Mouse (Mus musculus) hindbrain, embryonic 13.5 days (tissue): ENCODE measurements around the gene Dmd. TPM values are rescaled to one million over a fixed set of nuclear protein-coding genes. Genes with fewer than 3 reads are reported as not detected.

ENCODE experiments used
- ATAC-seq: fragments of 200-750 bp; cut with Nextera tagmentation; 2 replicates; pipeline ENCODE4 v1.8.0; 2017; ENCODE audit warnings: moderate TSS enrichment; ENCODE audit not compliant: low FRiP score
- H3K27ac ChIP-seq: fragments of 300-500 bp; sonication (generic); 2 replicates; pipeline ENCODE4 v1.5.1; 2015; ENCODE audit warnings: inconsistent platforms, mild to moderate bottlenecking, moderate library complexity
- H3K27me3 ChIP-seq: fragments of 300-500 bp; sonication (generic); 2 replicates; pipeline ENCODE4 v1.6.1; 2015; ENCODE audit warnings: mild to moderate bottlenecking, inconsistent platforms
- H3K36me3 ChIP-seq: fragments of 300-500 bp; sonication (generic); 2 replicates; pipeline ENCODE4 v1.6.1; 2015; ENCODE audit warnings: mild to moderate bottlenecking, inconsistent platforms
- H3K4me1 ChIP-seq: fragments of 300-500 bp; sonication (generic); replicated peaks from 2 replicates; pipeline ENCODE4 v1.6.1; 2015; ENCODE audit warnings: inconsistent platforms
- H3K4me2 ChIP-seq: fragments of 300-500 bp; sonication (generic); 2 replicates; pipeline ENCODE4 v1.6.1; 2015; ENCODE audit warnings: inconsistent platforms, mild to moderate bottlenecking, moderate library complexity
- H3K4me3 ChIP-seq: fragments of 300-500 bp; sonication (generic); 2 replicates; pipeline ENCODE4 v1.5.1; 2015; ENCODE audit warnings: mild to moderate bottlenecking, inconsistent platforms
- H3K9ac ChIP-seq: fragments of 300-500 bp; sonication (generic); 2 replicates; pipeline ENCODE4 v1.6.1; 2015; ENCODE audit warnings: mild to moderate bottlenecking, inconsistent platforms
- H3K9me3 ChIP-seq: fragments of 300-500 bp; sonication (generic); 2 replicates; pipeline ENCODE4 v1.6.1; 2016; ENCODE audit warnings: inconsistent platforms
- WGBS: fragments of 180-500 bp; shearing (Covaris S2); methylation state at CpG from one replicate; pipeline ENCODE4 v1.1.7; 2015; 5-methylcytosine and 5-hydroxymethylcytosine counted together
- polyA plus RNA-seq: library from polyadenylated mRNA; unstranded; fragments of >200 nt; fragmentation: Nextera tagmentation; extraction: Ambion mirVana; gene quantifications from 2 replicates; pipeline ENCODE4 v1.2.1, GENCODE M21; 2015

Gene Dmd
- polyA plus RNA-seq, 1 experiment from 2014 or later: 26.4 TPM

DNA sequence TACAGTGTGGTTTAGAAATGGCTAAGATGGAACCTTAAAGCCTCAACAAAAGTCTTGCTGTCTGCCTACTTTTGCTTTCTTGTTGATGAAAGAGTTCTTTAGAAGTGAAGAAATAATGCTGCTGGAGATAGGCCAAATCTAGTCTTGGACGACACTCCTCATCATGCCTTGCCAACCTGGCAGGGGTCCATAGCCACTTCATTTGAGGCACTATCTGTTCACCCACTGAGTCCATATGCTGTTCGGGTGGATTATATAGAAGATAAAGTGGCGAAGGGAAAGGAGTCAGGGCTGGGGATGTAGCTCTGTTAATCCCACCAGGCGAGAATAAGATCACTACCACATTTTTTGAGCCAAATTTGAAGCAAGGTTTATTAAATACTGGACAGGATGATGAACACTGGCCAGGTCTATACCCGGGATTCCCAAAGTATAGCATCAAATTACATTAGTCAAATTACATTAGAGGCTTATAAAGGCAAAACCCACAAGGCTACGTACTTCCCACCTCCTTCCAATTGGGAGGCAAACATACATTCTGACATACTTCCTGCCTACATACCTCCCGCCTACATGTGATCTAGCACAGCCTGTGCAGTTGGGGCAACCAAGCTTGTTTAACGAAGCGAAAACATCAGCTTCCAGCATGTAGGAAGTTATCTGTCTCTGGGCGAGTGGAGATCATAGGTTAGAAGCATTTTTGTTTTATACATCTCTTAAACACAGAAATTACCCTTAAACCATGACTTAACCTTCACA, 1984.2 kb downstream of the Dmd start:
- no peaks in the 10 kb centered on the region for H3K36me3 ChIP-seq
- H3K4me1 ChIP-seq: no peaks in the 10 kb centered on the region
- 76% methylated on average over 10 of the region's 10 CpGs for WGBS
- H3K4me2 ChIP-seq: no peak overlapping the region
- no peaks in the 10 kb centered on the region for H3K27me3 ChIP-seq
- H3K9me3 ChIP-seq: no peaks in the 10 kb centered on the region
- H3K4me3 ChIP-seq: no peak overlapping the region
- H3K9ac ChIP-seq: no peak overlapping the region
- no peak overlapping the region for H3K27ac ChIP-seq
- peak; percentile 36; the same call in 1 of the 2 replicates for ATAC-seq

DNA sequence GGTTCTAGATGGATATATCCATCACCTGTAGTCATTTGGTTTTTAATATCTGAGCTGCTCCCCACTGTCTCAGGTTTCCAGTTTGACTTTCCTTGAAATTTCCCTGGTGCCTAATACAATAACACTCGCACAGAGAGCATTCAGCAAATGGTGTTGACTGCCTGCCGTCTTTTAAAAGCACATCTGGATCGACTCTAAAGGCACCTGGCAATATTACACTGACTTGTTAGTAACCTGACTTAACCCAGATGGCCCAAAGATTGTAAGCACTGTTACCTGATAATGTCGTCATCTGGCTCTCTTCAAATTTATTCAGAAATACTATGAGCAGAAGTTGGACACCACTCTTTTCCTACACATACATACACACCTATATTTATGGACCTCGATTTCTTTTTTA, 2011.9 kb downstream of the Dmd start:
- H3K4me1 ChIP-seq: no peaks in the 10 kb centered on the region
- no peaks in the 10 kb centered on the region for H3K27me3 ChIP-seq
- WGBS: 81% methylated on average over 5 of the region's 5 CpGs
- no peak overlapping the region for H3K4me2 ChIP-seq
- ATAC-seq: no peak
- no peak overlapping the region for H3K27ac ChIP-seq
- H3K4me3 ChIP-seq: no peak overlapping the region
- no peaks in the 10 kb centered on the region for H3K36me3 ChIP-seq
- H3K9me3 ChIP-seq: no peaks in the 10 kb centered on the region
- H3K9ac ChIP-seq: no peak overlapping the region

DNA sequence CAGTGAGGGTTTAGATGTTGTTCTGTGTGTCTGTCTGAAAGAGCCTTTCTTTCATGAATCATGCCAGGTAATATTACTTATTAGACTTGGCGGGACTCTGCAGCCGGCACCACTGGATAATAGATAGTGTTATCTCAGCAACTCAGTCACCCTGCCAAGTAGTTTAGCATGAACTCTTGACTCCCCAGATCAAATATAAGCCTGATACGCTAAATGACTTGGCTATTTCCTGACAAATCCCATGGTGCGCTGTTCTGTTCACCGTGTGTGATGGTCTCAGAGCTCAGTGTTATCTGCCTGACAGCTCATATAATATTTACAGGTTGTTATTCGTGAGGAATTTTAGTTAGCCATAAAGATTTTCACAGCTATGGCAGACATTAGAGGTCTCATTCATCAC, 2012.3 kb downstream of the Dmd start:
- no peaks in the 10 kb centered on the region for H3K36me3 ChIP-seq
- H3K27me3 ChIP-seq: no peaks in the 10 kb centered on the region
- 79% methylated on average over 6 of the region's 6 CpGs for WGBS
- no peak overlapping the region for H3K9ac ChIP-seq
- no peak overlapping the region for H3K4me3 ChIP-seq
- no peak overlapping the region for H3K4me2 ChIP-seq
- no peaks in the 10 kb centered on the region for H3K9me3 ChIP-seq
- H3K4me1 ChIP-seq: no peaks in the 10 kb centered on the region
- no peak overlapping the region for H3K27ac ChIP-seq
- ATAC-seq: no peak

DNA sequence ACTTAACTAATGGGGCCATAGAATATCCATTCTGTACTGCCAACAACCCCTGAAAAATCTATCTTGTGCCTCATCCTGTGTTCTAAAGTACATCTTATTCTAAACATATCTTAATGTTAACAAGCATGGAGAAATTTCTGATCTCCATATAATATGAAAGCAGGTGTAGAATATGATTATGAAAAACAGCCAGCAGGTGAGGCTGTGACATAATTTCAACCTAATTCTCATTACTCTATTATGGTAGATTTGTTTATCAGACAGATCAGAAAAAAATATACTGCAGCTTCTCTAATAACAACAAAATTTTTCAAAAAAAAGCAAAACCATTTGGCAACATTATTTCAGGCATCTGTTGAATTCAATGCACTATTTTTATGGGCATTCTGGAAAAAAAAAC, 2059.6 kb downstream of the Dmd start:
- no peak for ATAC-seq
- Histone ChIP-seq H3K9ac (no peak overlapping the region), H3K36me3 (no peaks in the 10 kb centered on the region), H3K4me3 (no peak overlapping the region), H3K9me3 (no peaks in the 10 kb centered on the region), H3K4me1 (no peaks in the 10 kb centered on the region), H3K4me2 (no peak overlapping the region), H3K27me3 (no peaks in the 10 kb centered on the region), H3K27ac (no peak overlapping the region)

- whole genome bisulfite sequencing: 50% methylated on average over 8 of the region's 8 CpGs
- Histone ChIP-seq H3K27ac (no peak overlapping the region), H3K4me2 (no peak overlapping the region), H3K27me3 (no peaks in the 10 kb centered on the region), H3K4me3 (no peak overlapping the region), H3K9me3 (no peaks in the 10 kb centered on the region), H3K4me1 (no peaks in the 10 kb centered on the region), H3K9ac (no peak overlapping the region), H3K36me3 (no peaks in the 10 kb centered on the region)
- ATAC-seq: no peak
Measured at GRCm38 (mm10) chrX:85041466-85042058, 2092.9 kb downstream of the Dmd start.

DNA sequence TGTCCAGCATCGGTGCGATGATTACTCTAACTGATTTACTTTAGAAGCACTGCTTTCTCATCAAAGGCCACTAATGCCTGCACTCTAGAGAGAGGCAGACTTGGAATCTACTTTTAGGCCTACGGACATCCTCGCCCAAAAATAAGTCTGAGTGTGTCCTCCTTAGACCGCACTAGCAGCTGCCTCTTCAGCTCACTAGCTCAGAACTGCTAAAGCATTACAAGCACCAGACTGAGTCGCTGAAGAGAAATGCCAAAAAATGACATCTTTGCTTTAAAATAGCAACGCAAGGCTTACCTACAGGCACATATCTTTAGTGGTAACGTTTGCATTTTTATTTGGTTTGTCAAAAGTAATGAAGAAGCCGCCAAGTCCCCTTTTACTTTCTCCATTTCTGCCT, 2098.0 kb downstream of the Dmd start:
- WGBS: 87% methylated on average over 9 of the region's 9 CpGs
- H3K4me2 ChIP-seq: no peak overlapping the region
- H3K4me3 ChIP-seq: no peak overlapping the region
- H3K27me3 ChIP-seq: no peaks in the 10 kb centered on the region
- H3K9ac ChIP-seq: no peak overlapping the region
- ATAC-seq: no peak
- no peaks in the 10 kb centered on the region for H3K4me1 ChIP-seq
- no peak overlapping the region for H3K27ac ChIP-seq
- no peaks in the 10 kb centered on the region for H3K36me3 ChIP-seq
- H3K9me3 ChIP-seq: no peaks in the 10 kb centered on the region

DNA sequence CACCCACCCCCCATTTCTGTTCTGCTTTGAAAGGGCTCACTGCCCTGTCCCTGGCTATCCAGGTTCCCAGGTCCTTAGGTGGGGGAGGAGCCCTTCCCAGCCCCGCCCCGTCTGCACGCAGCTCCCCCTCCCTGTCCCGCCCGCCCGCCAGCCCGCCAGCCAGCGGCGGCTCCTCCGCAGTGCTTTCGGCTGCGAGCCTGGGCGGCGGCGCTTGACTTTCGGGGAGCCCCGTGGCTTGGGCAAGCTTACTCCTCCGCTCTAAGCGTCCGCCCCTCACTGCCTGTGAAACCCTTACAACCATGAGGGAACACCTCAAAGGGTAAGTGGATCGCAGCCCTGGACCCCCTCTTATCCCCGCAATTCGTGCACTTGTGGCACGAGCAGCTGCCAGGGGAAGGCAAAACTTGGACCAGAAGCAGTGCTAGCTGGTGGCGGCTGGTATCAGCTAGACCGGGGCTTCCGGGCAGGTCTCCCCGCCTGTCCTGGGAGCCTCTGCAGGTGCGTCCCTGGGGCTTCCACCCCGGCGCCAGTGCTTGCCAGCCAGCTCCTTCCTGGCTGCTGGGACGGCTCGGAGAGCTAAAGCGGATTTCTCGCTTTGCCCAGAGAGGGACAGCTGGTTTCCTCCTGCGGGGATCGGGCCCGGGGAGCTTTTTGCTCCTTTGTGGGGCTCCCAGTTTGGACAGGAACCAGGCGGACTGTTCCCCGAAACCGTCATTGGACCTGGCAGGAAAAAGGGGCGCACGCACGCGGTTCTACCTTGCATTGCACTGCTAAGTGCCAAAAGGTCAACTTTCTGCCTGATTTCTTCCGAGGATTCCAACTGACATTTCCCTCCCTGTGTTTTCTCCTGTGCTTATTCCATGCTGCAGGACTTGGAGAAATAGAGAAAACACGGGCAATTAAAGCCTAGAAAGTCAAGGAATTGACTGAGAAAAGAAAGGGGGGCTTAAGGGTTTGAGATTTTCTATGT, 2099.8 kb downstream of the Dmd start:
- Histone ChIP-seq H3K36me3 (no peaks in the 10 kb centered on the region), H3K27ac (no peak overlapping the region), H3K9me3 (no peaks in the 10 kb centered on the region), H3K9ac (peak overlapping the region; percentile 71), H3K27me3 (no peaks in the 10 kb centered on the region), H3K4me1 (no peaks in the 10 kb centered on the region), H3K4me3 (peak overlapping the region; percentile 52), H3K4me2 (peak overlapping the region; percentile 63)
- 25% methylated on average over 34 of the region's 47 CpGs for WGBS
- ATAC-seq: peak; percentile 92

DNA sequence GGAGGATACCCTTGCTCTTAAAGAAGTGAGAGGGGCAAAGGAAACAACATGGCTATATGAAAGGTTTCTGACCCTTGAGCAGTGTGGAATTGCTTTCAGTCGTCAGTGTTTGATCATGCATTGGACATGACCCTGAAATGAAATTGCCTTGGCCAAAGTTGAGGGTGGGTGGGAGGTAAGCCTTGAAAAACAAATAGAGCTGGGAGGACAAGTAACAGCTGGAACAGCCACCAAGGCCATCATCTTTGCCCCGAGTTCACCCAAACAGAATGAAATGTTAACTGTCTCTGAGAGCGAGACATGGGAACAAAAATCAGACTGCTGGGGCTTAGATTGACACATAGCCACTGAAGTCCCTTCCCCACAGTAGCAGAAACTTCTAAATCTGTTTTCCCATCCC, 2100.9 kb downstream of the Dmd start:
- Histone ChIP-seq H3K9me3 (no peaks in the 10 kb centered on the region), H3K36me3 (no peaks in the 10 kb centered on the region), H3K27me3 (no peaks in the 10 kb centered on the region), H3K27ac (no peak overlapping the region), H3K9ac (no peak overlapping the region), H3K4me3 (peak overlapping the region; percentile 52), H3K4me1 (no peaks in the 10 kb centered on the region), H3K4me2 (peak overlapping the region; percentile 63)
- 47% methylated on average over 3 of the region's 3 CpGs for WGBS
- no peak for ATAC-seq

DNA sequence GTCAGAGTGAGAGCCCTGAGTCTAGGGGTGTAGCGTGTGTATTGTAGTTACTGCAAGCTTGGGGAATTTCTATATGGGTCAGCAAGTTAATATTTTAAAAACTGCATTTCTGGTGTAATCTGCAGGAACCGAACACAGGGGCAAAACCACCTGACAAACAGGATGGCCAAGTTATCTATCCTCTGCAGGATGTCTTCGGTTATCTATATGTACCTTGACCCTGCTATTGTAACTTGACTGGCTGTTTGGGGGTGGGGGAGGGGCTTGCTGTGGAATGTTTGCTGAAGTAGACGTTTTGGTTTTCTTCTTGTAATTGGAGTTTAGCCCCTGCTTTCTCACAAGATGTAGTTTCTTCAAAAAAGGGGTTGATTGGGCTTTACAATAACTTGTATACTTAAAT, 2124.9 kb downstream of the Dmd start:
- Histone ChIP-seq H3K4me1 (no peaks in the 10 kb centered on the region), H3K9ac (no peak overlapping the region), H3K36me3 (no peaks in the 10 kb centered on the region), H3K4me2 (no peak overlapping the region), H3K27ac (no peak overlapping the region), H3K9me3 (no peaks in the 10 kb centered on the region), H3K4me3 (no peak overlapping the region), H3K27me3 (no peaks in the 10 kb centered on the region)
- 61% methylated on average over 4 of the region's 4 CpGs for WGBS
- no peak for ATAC-seq

DNA sequence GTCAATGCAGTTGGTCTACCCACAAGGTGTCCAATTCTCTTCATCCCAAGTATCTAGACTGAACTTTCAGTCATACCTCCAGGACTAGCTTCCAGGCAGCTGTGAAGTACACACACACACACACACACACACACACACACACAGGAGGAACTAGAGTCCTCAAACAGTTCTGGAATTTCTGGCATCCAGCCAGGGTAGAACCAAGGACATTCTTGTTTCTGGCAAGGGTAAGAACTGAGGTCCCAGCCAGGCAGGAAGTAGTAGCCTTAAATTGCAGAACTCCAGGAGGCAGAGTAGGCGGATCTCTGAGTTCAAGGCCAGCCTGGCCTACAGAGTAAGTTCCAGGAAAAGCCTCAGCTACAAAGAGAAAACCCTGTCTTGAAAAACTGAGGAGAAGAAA, 2128.2 kb downstream of the Dmd start:
- WGBS: 71% methylated on average over 1 of the region's 1 CpGs
- H3K27ac ChIP-seq: no peak overlapping the region
- no peaks in the 10 kb centered on the region for H3K36me3 ChIP-seq
- H3K9ac ChIP-seq: no peak overlapping the region
- H3K9me3 ChIP-seq: no peaks in the 10 kb centered on the region
- no peaks in the 10 kb centered on the region for H3K4me1 ChIP-seq
- no peaks in the 10 kb centered on the region for H3K27me3 ChIP-seq
- no peak for ATAC-seq
- H3K4me3 ChIP-seq: no peak overlapping the region
- H3K4me2 ChIP-seq: no peak overlapping the region

DNA sequence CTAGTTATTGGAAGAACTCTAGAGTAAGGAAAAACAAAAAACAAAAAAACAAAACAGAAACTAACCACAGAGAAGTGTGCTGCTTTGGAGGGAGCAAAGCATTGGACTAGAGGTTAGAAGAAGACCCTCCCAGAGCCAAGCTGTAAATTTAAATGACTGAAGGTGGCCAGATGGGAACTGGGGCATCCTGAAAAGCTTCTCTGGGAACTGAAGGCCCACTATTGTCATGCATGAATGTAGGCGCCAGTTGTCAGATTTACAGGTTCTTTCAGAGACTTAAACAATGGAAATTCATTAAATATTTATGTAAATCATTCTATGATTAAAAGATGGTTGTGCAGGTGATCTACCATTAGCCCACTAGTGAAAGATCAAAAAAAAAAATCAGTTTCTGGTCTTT, 2128.9 kb downstream of the Dmd start:
- H3K4me1 ChIP-seq: no peaks in the 10 kb centered on the region

GRCm38 (mm10) chrX:85079174-85079573, 2130.5 kb downstream of the Dmd start:
- H3K9ac ChIP-seq: no peak overlapping the region
- no peaks in the 10 kb centered on the region for H3K9me3 ChIP-seq
- no peaks in the 10 kb centered on the region for H3K27me3 ChIP-seq
- 78% methylated on average over 2 of the region's 2 CpGs for WGBS
- no peak for ATAC-seq
- no peaks in the 10 kb centered on the region for H3K4me1 ChIP-seq
- no peak overlapping the region for H3K27ac ChIP-seq
- no peak overlapping the region for H3K4me3 ChIP-seq
- H3K36me3 ChIP-seq: no peaks in the 10 kb centered on the region
- no peak overlapping the region for H3K4me2 ChIP-seq

More for the DNA sequence above, 2128.9 kb downstream of the Dmd start:
- no peak overlapping the region for H3K4me2 ChIP-seq
- H3K9me3 ChIP-seq: no peaks in the 10 kb centered on the region
- no peak for ATAC-seq
- WGBS: 25% methylated on average over 1 of the region's 1 CpGs
- no peaks in the 10 kb centered on the region for H3K27me3 ChIP-seq
- no peak overlapping the region for H3K9ac ChIP-seq
- H3K27ac ChIP-seq: no peak overlapping the region
- no peaks in the 10 kb centered on the region for H3K36me3 ChIP-seq
- H3K4me3 ChIP-seq: no peak overlapping the region
